Mouse (Mus musculus): ENCODE measurements around the gene Rcor1. TPM values are rescaled to one million over a fixed set of nuclear protein-coding genes. Genes with fewer than 3 reads are reported as not detected.

The Rcor1 gene
- total RNA-seq, 4 experiments from 2014 or later: 13.0 to 15.2 (median 14.2) TPM

DNA sequence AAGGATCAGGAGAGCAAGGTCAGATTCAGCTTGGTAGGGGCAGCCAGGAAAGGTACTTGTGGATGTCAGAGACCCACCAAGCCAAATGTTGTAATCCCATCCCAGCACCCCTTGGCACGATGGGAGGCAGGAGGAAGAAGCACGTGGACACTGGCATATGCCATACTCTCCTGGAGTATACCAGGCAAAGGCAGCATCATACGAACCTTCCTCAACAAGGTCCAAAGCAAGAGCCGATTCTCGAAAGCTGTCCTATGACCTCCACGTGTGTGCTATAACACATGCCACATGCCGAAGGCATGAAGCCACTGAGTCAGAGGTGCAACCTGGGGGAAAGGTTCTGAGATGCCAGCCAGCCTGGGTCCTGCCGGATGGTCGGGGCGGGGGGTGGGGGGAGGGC is 121.7 kb downstream of the Rcor1 start:
- no peak for DNase-seq (ENCODE audit: low spot score in 2 of 2)

DNA sequence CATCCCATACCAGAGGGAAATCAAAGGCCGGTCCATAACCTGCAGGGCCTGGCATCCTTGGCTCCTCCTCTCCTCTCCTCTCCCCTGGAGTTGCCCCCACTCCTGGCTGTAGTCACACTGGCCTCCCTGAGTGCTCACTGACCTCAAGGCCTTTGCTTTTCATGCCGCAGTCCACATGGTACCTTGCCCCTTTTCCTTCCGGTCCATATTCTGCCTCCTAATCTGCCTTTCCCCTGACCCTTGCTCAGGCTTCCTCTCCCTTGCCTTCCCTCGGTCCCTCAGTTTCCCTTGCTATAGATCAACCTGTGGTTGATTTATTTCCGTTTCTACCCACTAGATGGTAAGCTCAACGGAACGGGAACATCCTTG is 122.8 kb downstream of the Rcor1 start:
- no peak for DNase-seq (ENCODE audit: low spot score in 2 of 2)

DNA sequence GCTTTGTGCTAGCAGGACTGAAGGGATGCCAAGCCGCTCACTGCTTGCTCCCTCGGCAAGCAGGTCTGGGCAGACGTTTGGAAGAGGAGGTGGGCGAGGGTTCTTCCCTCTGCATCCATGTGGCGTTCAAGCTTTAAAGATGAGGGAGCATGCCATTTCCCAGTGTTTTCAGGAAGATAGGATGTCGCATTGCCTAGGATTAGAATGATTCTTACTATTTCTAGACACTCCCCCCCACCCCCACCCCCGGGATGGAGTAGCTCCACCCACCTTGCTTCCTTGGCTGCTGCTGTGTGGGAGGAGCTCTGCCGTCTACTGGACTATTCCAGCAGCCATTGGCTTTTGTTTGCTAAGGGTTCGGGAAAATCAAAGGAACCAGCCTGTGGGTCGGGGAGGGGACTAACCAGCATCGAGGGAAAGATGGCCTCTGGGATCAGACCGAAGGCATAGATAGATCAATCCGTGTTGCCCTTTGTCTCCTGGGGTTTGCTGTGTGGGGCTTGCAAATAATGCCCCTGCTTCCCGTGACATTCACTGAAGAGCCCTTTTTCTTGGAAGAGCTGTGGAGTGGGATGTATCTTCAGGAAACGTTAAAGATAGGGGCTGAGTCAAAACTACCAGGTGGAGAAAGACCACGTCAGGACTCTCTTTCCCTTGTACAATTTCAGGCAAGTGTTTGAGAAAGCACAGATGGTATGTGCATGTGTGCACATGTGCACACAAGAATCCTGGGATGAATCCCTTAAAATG is 123.3 kb downstream of the Rcor1 start:
- DNase-seq (ENCODE audit: low spot score in 2 of 2): peak in 1 of 2 experiments; percentile 68

DNA sequence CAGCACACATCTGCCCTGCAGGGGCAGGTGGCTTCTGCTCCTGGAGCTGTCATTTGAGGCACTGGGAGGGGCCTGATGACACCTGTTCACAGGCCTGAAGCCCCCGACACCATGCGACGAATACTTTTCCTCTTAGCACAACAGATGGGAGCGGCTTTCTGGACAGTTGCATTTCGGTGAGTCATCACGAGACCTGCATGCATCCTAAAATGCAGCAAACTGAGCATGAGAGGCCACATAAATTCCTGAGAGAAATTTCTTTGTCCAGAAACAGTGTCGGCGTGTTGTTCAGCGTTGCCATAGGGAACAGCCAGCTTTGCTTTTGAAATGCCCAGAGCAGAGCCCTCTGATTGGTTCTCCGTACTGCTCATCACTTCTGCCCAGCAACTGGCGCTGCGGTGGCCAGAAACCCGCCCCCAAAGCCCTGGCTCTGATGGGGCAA is 125.2 kb downstream of the Rcor1 start:
- peak; percentile 62 to 90 for DNase-seq (ENCODE audit: low spot score in 2 of 2)

DNA sequence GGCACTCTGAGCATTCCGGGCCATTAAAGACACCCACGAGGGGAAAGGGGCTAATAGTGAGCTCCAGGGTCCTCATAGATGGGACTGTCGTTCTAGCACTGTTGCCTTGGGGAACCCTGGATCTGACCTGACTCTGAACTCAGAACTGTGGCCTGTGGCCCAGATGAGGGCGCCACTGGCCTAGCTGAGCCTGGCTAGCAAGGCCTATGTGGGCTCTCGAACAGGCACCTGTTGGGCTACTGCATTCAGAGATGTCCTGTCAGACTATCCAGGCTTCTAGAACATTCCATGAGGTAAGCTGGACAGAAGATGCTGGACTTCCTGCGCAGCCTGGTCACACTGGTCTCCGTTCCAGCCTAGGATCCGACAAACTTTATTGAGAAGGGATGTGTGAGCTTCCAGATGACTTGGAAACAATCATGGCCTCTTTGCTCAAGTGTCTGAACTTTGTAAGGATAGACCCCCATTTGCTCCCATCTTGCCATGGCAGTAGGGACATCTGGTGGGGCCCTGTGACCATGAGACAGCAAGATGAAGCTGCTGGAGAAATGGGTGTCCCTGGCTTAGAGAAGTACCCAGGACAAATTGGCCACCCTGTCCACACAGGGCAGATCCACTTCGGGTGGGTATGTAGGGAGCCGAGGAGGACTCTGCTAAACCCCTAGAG is 126.1 kb downstream of the Rcor1 start:
- no peak for DNase-seq (ENCODE audit: low spot score in 2 of 2)

Other genes starting within 250 kb of the Rcor1 start
- 10 to 100 TPM in 2 of 4 experiments, 1 to 10 TPM in 2; 9.8 to 11.6 (median 10.5) TPM for gene Mok, start 198.4 kb upstream of the Rcor1 start, total RNA-seq (2022)
- gene Zfp839, start 189.1 kb upstream of the Rcor1 start, total RNA-seq (2022): 10 to 100 TPM; 12.3 to 15.5 (median 13.0) TPM
- 10 to 100 TPM; 76.5 to 77.3 (median 76.7) TPM for gene Cinp, start 150.2 kb upstream of the Rcor1 start, total RNA-seq (2022)
- gene Tecpr2, start 150.1 kb upstream of the Rcor1 start, total RNA-seq (2022): 10 to 100 TPM; 45.8 to 51.8 (median 49.3) TPM
- gene Ankrd9, start 60.3 kb upstream of the Rcor1 start, total RNA-seq (2022): 10 to 100 TPM; 13.6 to 18.7 (median 16.5) TPM
- gene Traf3, start 127.0 kb downstream of the Rcor1 start, total RNA-seq (2022): 10 to 100 TPM; 28.3 to 41.2 (median 36.2) TPM
- gene 4930595D18Rik, start 145.1 kb downstream of the Rcor1 start, total RNA-seq (2022): not detected
- 10 to 100 TPM; 10.1 to 15.5 (median 11.6) TPM for gene Amn, start 231.7 kb downstream of the Rcor1 start, total RNA-seq (2022)